Mouse (Mus musculus) forebrain, embryonic 15.5 days (tissue): ENCODE measurements at regions not wholly inside any gene's neighbourhood (a gene's known extent, or its start where the extent isn't known, plus 50 kb on each side); places are given as distances from the start of the nearest gene placed in this dataset.

ENCODE experiments used
- ATAC-seq: fragments of 200-750 bp; cut with Nextera tagmentation; replicated peaks from 2 replicates; pipeline ENCODE4 v1.8.0; 2017; ENCODE audit warnings: mild to moderate bottlenecking, moderate TSS enrichment, moderate library complexity
- H3K27ac ChIP-seq: fragments of 300-500 bp; sonication (generic); replicated peaks from 2 replicates; pipeline ENCODE4 v1.5.1; 2015; ENCODE audit warnings: mild to moderate bottlenecking, inconsistent platforms
- H3K27me3 ChIP-seq: fragments of 300-500 bp; sonication (generic); 2 replicates; pipeline ENCODE4 v1.6.1; 2015; ENCODE audit warnings: inconsistent platforms
- H3K36me3 ChIP-seq: fragments of 300-500 bp; sonication (generic); 2 replicates; pipeline ENCODE4 v1.6.1; 2015; ENCODE audit warnings: mild to moderate bottlenecking, inconsistent platforms
- H3K4me1 ChIP-seq: fragments of 300-500 bp; sonication (generic); 2 replicates; pipeline ENCODE4 v1.6.1; 2015; ENCODE audit warnings: inconsistent platforms
- H3K4me2 ChIP-seq: fragments of 300-500 bp; sonication (generic); replicated peaks from 2 replicates; pipeline ENCODE4 v1.6.1; 2015; ENCODE audit warnings: mild to moderate bottlenecking, inconsistent platforms
- H3K4me3 ChIP-seq: fragments of 300-500 bp; sonication (generic); 2 replicates; pipeline ENCODE4 v1.5.1; 2015; ENCODE audit warnings: mild to moderate bottlenecking, inconsistent platforms
- H3K9ac ChIP-seq: fragments of 300-500 bp; sonication (generic); replicated peaks from 2 replicates; pipeline ENCODE4 v1.6.1; 2015; ENCODE audit warnings: mild to moderate bottlenecking, inconsistent platforms
- H3K9me3 ChIP-seq: fragments of 300-500 bp; sonication (generic); 2 replicates; pipeline ENCODE4 v1.6.1; 2016; ENCODE audit warnings: inconsistent platforms
- WGBS: fragments of 180-500 bp; shearing (Covaris S2); methylation state at CpG from one replicate; pipeline ENCODE4 v1.1.7; 2015; ENCODE audit warnings: mixed read lengths; 5-methylcytosine and 5-hydroxymethylcytosine counted together

- WGBS: 91% methylated on average over 5 of the region's 5 CpGs
- H3K4me1 ChIP-seq: no peaks in the 10 kb centered on the region
- no peak for ATAC-seq
These were observed 537.3 kb upstream of the Adam5 start for GRCm38 (mm10) chr8:25361420-25361819.

GRCm38 (mm10) chr8:25358539-25359165 is 534.5 kb upstream of the Adam5 start:
- ATAC-seq: peak; percentile 78; the same call in 1 of the 2 replicates
- 72% methylated on average over 12 of the region's 12 CpGs for WGBS

More at GRCm38 (mm10) chr8:25361420-25361819, 537.3 kb upstream of the Adam5 start:
- no peak overlapping the region for H3K4me2 ChIP-seq
- H3K9me3 ChIP-seq: no peaks in the 10 kb centered on the region
- no peaks in the 10 kb centered on the region for H3K27me3 ChIP-seq
- H3K27ac ChIP-seq: no peak overlapping the region
- H3K36me3 ChIP-seq: no peaks in the 10 kb centered on the region
- no peak overlapping the region for H3K4me3 ChIP-seq
- H3K9ac ChIP-seq: no peak overlapping the region

GRCm38 (mm10) chr8:25353822-25354770 is 529.9 kb upstream of the Adam5 start:
- Histone ChIP-seq H3K4me1 (peaks cover 8% of the 10 kb centered on the region), H3K9ac (0 out of 2 replicates have a peak overlapping the region, but pooled peaks have one; percentile 8), H3K9me3 (no peaks in the 10 kb centered on the region), H3K4me2 (peak overlapping the region; percentile 29; the same call in 1 of the 2 replicates), H3K27me3 (no peaks in the 10 kb centered on the region), H3K27ac (no peak overlapping the region), H3K36me3 (no peaks in the 10 kb centered on the region), H3K4me3 (no peak overlapping the region)
- ATAC-seq: no peak
- WGBS: 16% methylated on average over 27 of the region's 27 CpGs

More at GRCm38 (mm10) chr8:25358539-25359165, 534.5 kb upstream of the Adam5 start:
- H3K4me2 ChIP-seq: no peak overlapping the region
- no peaks in the 10 kb centered on the region for H3K36me3 ChIP-seq
- H3K9me3 ChIP-seq: no peaks in the 10 kb centered on the region
- no peak overlapping the region for H3K4me3 ChIP-seq
- no peak overlapping the region for H3K9ac ChIP-seq
- peaks cover 8% of the 10 kb centered on the region for H3K4me1 ChIP-seq
- H3K27ac ChIP-seq: peak overlapping the region; percentile 1; the same call in 1 of the 2 replicates
- no peaks in the 10 kb centered on the region for H3K27me3 ChIP-seq

GRCm38 (mm10) chr8:25353405-25353804 is 529.2 kb upstream of the Adam5 start:
- Histone ChIP-seq H3K4me2 (no peak overlapping the region), H3K27ac (no peak overlapping the region), H3K9ac (no peak overlapping the region), H3K9me3 (no peaks in the 10 kb centered on the region), H3K4me3 (no peak overlapping the region), H3K27me3 (no peaks in the 10 kb centered on the region), H3K36me3 (no peaks in the 10 kb centered on the region), H3K4me1 (peaks cover 8% of the 10 kb centered on the region)
- no peak for ATAC-seq
- 57% methylated on average over 7 of the region's 7 CpGs for WGBS

GRCm38 (mm10) chr8:25348003-25348683 is 524.0 kb upstream of the Adam5 start:
- Histone ChIP-seq H3K4me2 (no peak overlapping the region), H3K27me3 (no peaks in the 10 kb centered on the region), H3K9me3 (no peaks in the 10 kb centered on the region), H3K27ac (no peak overlapping the region), H3K4me3 (no peak overlapping the region), H3K36me3 (no peaks in the 10 kb centered on the region), H3K9ac (no peak overlapping the region), H3K4me1 (no peaks in the 10 kb centered on the region)
- no peak for ATAC-seq
- 88% methylated on average over 10 of the region's 10 CpGs for WGBS

GRCm38 (mm10) chr8:25343160-25343602 is 519.0 kb upstream of the Adam5 start:
- no peak overlapping the region for H3K4me3 ChIP-seq
- no peak overlapping the region for H3K27ac ChIP-seq
- H3K9me3 ChIP-seq: no peaks in the 10 kb centered on the region
- no peaks in the 10 kb centered on the region for H3K27me3 ChIP-seq
- no peaks in the 10 kb centered on the region for H3K36me3 ChIP-seq
- ATAC-seq: no peak
- WGBS: 87% methylated on average over 10 of the region's 10 CpGs
- H3K9ac ChIP-seq: no peak overlapping the region
- no peaks in the 10 kb centered on the region for H3K4me1 ChIP-seq
- no peak overlapping the region for H3K4me2 ChIP-seq

- H3K4me1 ChIP-seq: no peaks in the 10 kb centered on the region
- H3K4me3 ChIP-seq: no peak overlapping the region
- H3K36me3 ChIP-seq: no peaks in the 10 kb centered on the region
- no peak for ATAC-seq
- H3K9ac ChIP-seq: no peak overlapping the region
- H3K27ac ChIP-seq: no peak overlapping the region
- H3K4me2 ChIP-seq: no peak overlapping the region
- no peaks in the 10 kb centered on the region for H3K27me3 ChIP-seq
- H3K9me3 ChIP-seq: no peaks in the 10 kb centered on the region
- WGBS: 84% methylated on average over 5 of the region's 5 CpGs
These were observed 518.3 kb upstream of the Adam5 start for GRCm38 (mm10) chr8:25342501-25342900.

- Histone ChIP-seq H3K9ac (no peak overlapping the region), H3K27me3 (no peaks in the 10 kb centered on the region), H3K4me2 (no peak overlapping the region), H3K4me3 (no peak overlapping the region), H3K27ac (no peak overlapping the region), H3K36me3 (no peaks in the 10 kb centered on the region), H3K4me1 (no peaks in the 10 kb centered on the region), H3K9me3 (no peaks in the 10 kb centered on the region)
- WGBS: 61% methylated on average over 5 of the region's 5 CpGs
- no peak for ATAC-seq
These were observed 517.1 kb upstream of the Adam5 start for GRCm38 (mm10) chr8:25341225-25341624.

GRCm38 (mm10) chr8:25340729-25341128 is 516.6 kb upstream of the Adam5 start:
- no peak for ATAC-seq
- Histone ChIP-seq H3K4me2 (no peak overlapping the region), H3K36me3 (no peaks in the 10 kb centered on the region), H3K9ac (no peak overlapping the region), H3K27ac (no peak overlapping the region), H3K4me3 (no peak overlapping the region), H3K4me1 (no peaks in the 10 kb centered on the region), H3K9me3 (no peaks in the 10 kb centered on the region), H3K27me3 (no peaks in the 10 kb centered on the region)
- 85% methylated on average over 2 of the region's 2 CpGs for WGBS

GRCm38 (mm10) chr8:25332120-25332607 is 508.0 kb upstream of the Adam5 start:
- no peaks in the 10 kb centered on the region for H3K4me1 ChIP-seq
- H3K27ac ChIP-seq: no peak overlapping the region
- no peak overlapping the region for H3K4me3 ChIP-seq
- no peaks in the 10 kb centered on the region for H3K9me3 ChIP-seq
- WGBS: 76% methylated on average over 8 of the region's 8 CpGs
- no peak overlapping the region for H3K4me2 ChIP-seq
- no peaks in the 10 kb centered on the region for H3K36me3 ChIP-seq
- no peaks in the 10 kb centered on the region for H3K27me3 ChIP-seq
- H3K9ac ChIP-seq: no peak overlapping the region
- no peak for ATAC-seq

- no peak overlapping the region for H3K27ac ChIP-seq
- no peaks in the 10 kb centered on the region for H3K9me3 ChIP-seq
- WGBS: 82% methylated on average over 7 of the region's 7 CpGs
- no peaks in the 10 kb centered on the region for H3K4me1 ChIP-seq
- ATAC-seq: no peak
- H3K36me3 ChIP-seq: no peaks in the 10 kb centered on the region
- H3K9ac ChIP-seq: no peak overlapping the region
- no peak overlapping the region for H3K4me3 ChIP-seq
- no peaks in the 10 kb centered on the region for H3K27me3 ChIP-seq
- no peak overlapping the region for H3K4me2 ChIP-seq
These were observed 507.1 kb upstream of the Adam5 start for GRCm38 (mm10) chr8:25331161-25331776.
